Mouse (Mus musculus) v-Abl transformed pro-B cells (cell line): Measurements from ENCODE around the gene Hs3st3b1.

Experiments used
- in situ Hi-C, 2 experiments: fragments of 400-800 bp; cut with MboI; formaldehyde crosslinking; loops; one replicate each; pipeline ENCODE4 v1.15.1; 2025; ENCODE audit not compliant: unreplicated experiment in 2 of 2

The Hs3st3b1 gene

GRCm38 (mm10) chr11:63922091-63922621, at the start of gene Hs3st3b1:
Gene Hs3st3b1 (minus strand): TSS chr11:63922290.
- in situ Hi-C loops = no loop called here

- in situ Hi-C loops = loop anchor here in 1 of 2 experiments (5.0 kb wide), 1 partner anchor 106 kb away; the partner anchor contains the start of gene Cox10
Observed at GRCm38 (mm10) chr11:63971462-63971861, 49.4 kb upstream of the Hs3st3b1 start.

GRCm38 (mm10) chr11:63970818-63971217, 48.7 kb upstream of the Hs3st3b1 start:
- in situ Hi-C loops = loop anchor here in 1 of 2 experiments (5.0 kb wide), 1 partner anchor 106 kb away; the partner anchor contains the start of gene Cox10

- in situ Hi-C loops = no loop called here
Observed at GRCm38 (mm10) chr11:63969205-63969910, 47.3 kb upstream of the Hs3st3b1 start.

GRCm38 (mm10) chr11:63968388-63969035, 46.4 kb upstream of the Hs3st3b1 start:
- in situ Hi-C loops = no loop called here

GRCm38 (mm10) chr11:63967641-63968387, 45.7 kb upstream of the Hs3st3b1 start:
- in situ Hi-C loops = no loop called here

- in situ Hi-C loops = no loop called here
Observed at GRCm38 (mm10) chr11:63965437-63965836, 43.3 kb upstream of the Hs3st3b1 start.

GRCm38 (mm10) chr11:63957207-63957606, 35.1 kb upstream of the Hs3st3b1 start:
- in situ Hi-C loops = no loop called here

GRCm38 (mm10) chr11:63956748-63957147, 34.7 kb upstream of the Hs3st3b1 start:
- in situ Hi-C loops = no loop called here

- in situ Hi-C loops = no loop called here
Observed at GRCm38 (mm10) chr11:63953887-63954286, 31.8 kb upstream of the Hs3st3b1 start.

GRCm38 (mm10) chr11:63952743-63953191, 30.7 kb upstream of the Hs3st3b1 start:
- in situ Hi-C loops = no loop called here

- in situ Hi-C loops = no loop called here
Observed at GRCm38 (mm10) chr11:63951831-63952631, 29.9 kb upstream of the Hs3st3b1 start.

- in situ Hi-C loops = no loop called here
Observed at GRCm38 (mm10) chr11:63948371-63948770, 26.3 kb upstream of the Hs3st3b1 start.

GRCm38 (mm10) chr11:63947024-63947423, 24.9 kb upstream of the Hs3st3b1 start:
- in situ Hi-C loops = no loop called here

GRCm38 (mm10) chr11:63943947-63944346, 21.9 kb upstream of the Hs3st3b1 start:
- in situ Hi-C loops = no loop called here

- in situ Hi-C loops = no loop called here
Observed at GRCm38 (mm10) chr11:63943268-63943890, 21.3 kb upstream of the Hs3st3b1 start.

- in situ Hi-C loops = no loop called here
Observed at GRCm38 (mm10) chr11:63942177-63942576, 20.1 kb upstream of the Hs3st3b1 start.

GRCm38 (mm10) chr11:63936641-63937040, 14.6 kb upstream of the Hs3st3b1 start:
- in situ Hi-C loops = no loop called here

GRCm38 (mm10) chr11:63926901-63927300, 4.8 kb upstream of the Hs3st3b1 start:
- in situ Hi-C loops = no loop called here

- in situ Hi-C loops = no loop called here
Observed at GRCm38 (mm10) chr11:63925161-63925582, 3.1 kb upstream of the Hs3st3b1 start.
